Mouse (Mus musculus) embryonic facial prominence, embryonic 14.5 days (tissue): ENCODE data around the gene Senp2. TPM values are rescaled to one million over a fixed set of nuclear protein-coding genes. Genes with fewer than 3 reads are reported as not detected.

Source experiments
- ATAC-seq: fragments of 200-750 bp; cut with Nextera tagmentation; 2 replicates; pipeline ENCODE4 v1.8.0; 2017; ENCODE audit warnings: low read depth, moderate number of reproducible peaks, moderate TSS enrichment
- DNase-seq: peaks from one replicate; pipeline ENCODE4 v3.0.0-alpha.2; 2015; ENCODE audit warnings: low spot score
- H3K27ac ChIP-seq: fragments of 300-500 bp; sonication (generic); replicated peaks from 2 replicates; pipeline ENCODE4 v1.5.1; 2014; ENCODE audit warnings: low read depth, mild to moderate bottlenecking, low read length, moderate library complexity
- H3K27me3 ChIP-seq: fragments of 300-500 bp; sonication (generic); replicated peaks from 2 replicates; pipeline ENCODE4 v1.6.1; 2014; ENCODE audit warnings: low read length; ENCODE audit not compliant: control insufficient read depth, insufficient read depth
- H3K36me3 ChIP-seq: fragments of 300-500 bp; sonication (generic); 2 replicates; pipeline ENCODE4 v1.6.1; 2014; ENCODE audit warnings: low read length, mixed read lengths; ENCODE audit not compliant: control insufficient read depth, insufficient read depth
- H3K4me1 ChIP-seq: fragments of 300-500 bp; sonication (generic); 2 replicates; pipeline ENCODE4 v1.6.1; 2014; ENCODE audit warnings: antibody characterized with exemption, low read length; ENCODE audit not compliant: control insufficient read depth, insufficient read depth
- H3K4me2 ChIP-seq: fragments of 300-500 bp; sonication (generic); 2 replicates; pipeline ENCODE4 v1.6.1; 2014; ENCODE audit warnings: low read depth, mild to moderate bottlenecking, low read length, moderate library complexity, mixed read lengths
- H3K4me3 ChIP-seq: fragments of 300-500 bp; sonication (generic); 2 replicates; pipeline ENCODE4 v1.5.1; 2014; ENCODE audit warnings: low read depth, mild to moderate bottlenecking, low read length
- H3K9ac ChIP-seq: fragments of 300-500 bp; sonication (generic); 2 replicates; pipeline ENCODE4 v1.6.1; 2014; ENCODE audit warnings: low read depth, mild to moderate bottlenecking, low read length, moderate library complexity, mixed read lengths
- H3K9me3 ChIP-seq: fragments of 300-500 bp; sonication (generic); 2 replicates; pipeline ENCODE4 v1.6.1; 2016; ENCODE audit warnings: low read length; ENCODE audit not compliant: control insufficient read depth
- WGBS: fragments of 180-500 bp; shearing (Covaris S2); extraction: QIAGEN DNeasy Blood & Tissue Kit; methylation state at CpG from one replicate; pipeline ENCODE4 v1.1.7; 2014; 5-methylcytosine and 5-hydroxymethylcytosine counted together
- polyA plus RNA-seq: library from polyadenylated mRNA; unstranded; fragments of >200 nt; fragmentation: Nextera tagmentation; extraction: Ambion mirVana; gene quantifications from 2 replicates; pipeline ENCODE4 v1.2.1, GENCODE M21; 2014

Senp2 gene
- polyA plus RNA-seq, 1 experiment from 2014 or later = 44.4 TPM

DNA sequence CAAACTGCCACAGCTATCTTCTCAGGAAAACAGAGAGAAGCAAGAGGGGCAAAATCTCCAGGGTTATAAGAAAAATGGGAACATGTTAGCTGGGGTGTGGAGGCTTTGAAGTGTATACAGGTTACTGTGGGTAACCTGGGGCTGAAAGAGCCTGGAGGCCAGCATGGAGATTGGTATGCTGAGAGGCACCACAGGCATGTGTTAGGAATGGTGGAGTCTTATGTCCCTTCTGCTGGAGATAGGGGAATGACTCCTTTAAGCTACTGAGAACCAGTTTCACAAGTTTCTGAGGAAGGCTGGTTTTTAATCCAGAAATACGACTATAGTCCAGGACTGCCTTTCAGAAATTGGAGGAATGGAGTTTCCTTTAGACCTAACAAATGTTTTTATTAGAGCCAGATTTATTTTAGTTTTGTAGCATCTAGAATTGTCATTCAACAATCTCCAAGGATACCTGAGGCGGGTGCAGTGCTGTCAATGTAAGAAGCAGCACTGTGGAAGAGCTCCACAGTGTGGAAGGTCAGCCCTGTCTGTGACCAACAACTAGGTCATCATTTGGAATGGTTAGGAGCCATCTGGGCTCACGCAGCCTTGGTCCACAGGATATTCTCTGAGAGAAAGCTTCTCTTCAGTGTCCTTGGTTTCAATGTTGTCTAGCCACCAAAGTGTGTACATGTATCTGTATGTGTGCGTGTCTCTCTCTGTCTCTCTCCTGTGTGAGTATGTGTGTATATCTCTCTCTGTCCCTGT, 9.2 kb upstream of the Senp2 start:
- no peaks in the 10 kb centered on the region for H3K9me3 ChIP-seq
- no peaks in the 10 kb centered on the region for H3K36me3 ChIP-seq
- no peak overlapping the region for H3K9ac ChIP-seq
- H3K4me3 ChIP-seq = no peak overlapping the region
- 76% methylated on average over 4 of the region's 4 CpGs for WGBS
- no peak overlapping the region for H3K27ac ChIP-seq
- no peaks in the 10 kb centered on the region for H3K4me1 ChIP-seq
- no peak overlapping the region for H3K4me2 ChIP-seq
- peak; percentile 26 for DNase-seq
- ATAC-seq = no peak
- H3K27me3 ChIP-seq = no peaks in the 10 kb centered on the region

DNA sequence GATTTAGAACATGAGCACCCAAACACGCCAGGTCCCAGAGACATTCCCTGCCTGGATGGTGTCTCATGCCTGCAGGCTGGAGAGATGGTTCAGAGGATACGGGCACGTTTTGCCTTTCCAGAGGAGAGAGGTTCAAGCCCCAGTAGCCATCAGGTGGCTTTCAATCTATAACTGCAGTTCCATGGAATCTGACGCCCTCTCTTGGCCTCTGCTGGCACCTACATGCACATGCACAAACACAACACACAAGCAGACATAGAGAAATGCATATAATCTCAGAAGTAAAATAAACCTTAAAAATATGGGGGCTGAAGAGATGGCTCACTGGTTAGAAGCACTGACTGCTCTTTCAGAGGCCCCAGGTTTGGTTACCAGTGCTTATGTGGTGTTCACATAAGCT, 8.1 kb upstream of the Senp2 start:
- Histone ChIP-seq H3K4me3 (no peak overlapping the region), H3K4me2 (no peak overlapping the region), H3K9me3 (no peaks in the 10 kb centered on the region), H3K9ac (no peak overlapping the region), H3K4me1 (no peaks in the 10 kb centered on the region), H3K36me3 (no peaks in the 10 kb centered on the region), H3K27ac (no peak overlapping the region), H3K27me3 (no peaks in the 10 kb centered on the region)
- DNase-seq (no peak), ATAC-seq (no peak)
- WGBS = 70% methylated on average over 4 of the region's 4 CpGs

DNA sequence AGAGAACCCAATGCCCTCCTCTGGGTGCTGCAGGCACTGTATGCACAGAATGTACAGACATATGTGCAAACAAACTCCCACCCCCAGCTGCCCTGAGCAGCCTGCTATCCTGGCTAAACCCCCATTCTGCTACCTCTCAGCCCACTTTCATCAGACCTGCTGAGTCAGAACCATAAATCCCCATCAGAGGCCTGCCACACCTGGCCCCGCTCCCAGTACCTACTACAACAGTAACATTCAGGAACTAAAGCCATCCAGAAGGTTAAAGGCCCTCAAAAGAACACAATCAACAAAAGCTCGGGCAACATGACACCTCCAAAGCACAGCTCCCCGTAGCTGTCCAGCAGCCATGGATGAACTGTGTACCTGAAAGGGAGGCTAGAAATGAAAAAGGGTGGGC, 7.7 kb upstream of the Senp2 start:
- H3K4me1 ChIP-seq = no peaks in the 10 kb centered on the region
- 49% methylated on average over 3 of the region's 3 CpGs for WGBS
- H3K27me3 ChIP-seq = no peaks in the 10 kb centered on the region
- H3K9me3 ChIP-seq = no peaks in the 10 kb centered on the region
- H3K9ac ChIP-seq = no peak overlapping the region
- DNase-seq (peak; percentile 18), ATAC-seq (peak; percentile 70; the same call in 1 of the 2 replicates)
- no peaks in the 10 kb centered on the region for H3K36me3 ChIP-seq
- H3K4me3 ChIP-seq = no peak overlapping the region
- no peak overlapping the region for H3K27ac ChIP-seq
- no peak overlapping the region for H3K4me2 ChIP-seq

DNA sequence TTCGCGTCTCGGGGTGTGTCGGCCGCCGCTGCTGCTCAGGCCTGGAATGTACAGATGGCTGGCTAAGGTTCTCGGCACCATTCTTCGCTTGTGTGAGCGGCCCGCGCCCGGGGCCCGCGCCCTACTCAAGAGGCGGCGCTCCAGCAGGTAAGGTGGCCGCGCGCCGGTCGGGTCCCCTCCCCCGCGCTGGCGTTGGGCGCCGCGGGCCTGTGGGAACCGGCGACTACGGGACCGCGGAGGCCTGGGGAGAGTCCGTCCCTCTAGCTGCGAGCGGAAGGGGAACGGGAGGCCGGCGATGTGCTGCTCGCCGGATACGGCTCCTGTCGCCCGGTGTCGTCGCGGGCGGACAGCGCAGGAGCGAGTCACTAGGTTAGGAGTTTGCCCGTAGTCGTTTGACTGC, 312 bp downstream of the Senp2 start:
- Histone ChIP-seq H3K9ac (peak overlapping the region; percentile 92), H3K36me3 (no peaks in the 10 kb centered on the region), H3K4me1 (no peaks in the 10 kb centered on the region; the same call in 1 of the 2 replicates), H3K9me3 (no peaks in the 10 kb centered on the region), H3K4me2 (peak overlapping the region; percentile 67), H3K4me3 (peak overlapping the region; percentile 92), H3K27me3 (no peaks in the 10 kb centered on the region), H3K27ac (peak overlapping the region; percentile 77; the same call in 1 of the 2 replicates)
- DNase-seq (no peak), ATAC-seq (peak; percentile 51)
- under 1% methylated on average over 21 of the region's 51 CpGs for WGBS

DNA sequence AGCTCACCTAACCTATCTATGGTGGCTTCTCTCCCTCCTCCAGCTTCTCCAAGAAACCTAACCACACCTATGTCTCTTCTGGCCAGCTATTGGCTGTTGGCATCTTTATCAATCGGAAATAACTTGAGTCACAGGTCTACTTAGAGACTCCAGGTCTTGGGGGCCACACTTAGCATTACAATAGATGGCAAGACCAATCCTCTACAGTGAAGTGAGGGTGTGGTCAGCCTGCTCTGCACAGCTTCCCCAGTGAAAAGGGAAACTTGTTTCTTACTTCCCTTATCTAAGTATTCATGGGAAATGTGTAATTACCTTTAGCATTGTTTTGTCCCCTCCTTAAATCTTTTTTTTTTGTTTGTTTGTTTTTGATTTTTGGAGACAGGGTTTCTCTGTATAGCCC, 6.3 kb downstream of the Senp2 start:
- no peak overlapping the region for H3K4me2 ChIP-seq
- peaks cover 50% of the 10 kb centered on the region for H3K36me3 ChIP-seq
- H3K4me3 ChIP-seq = no peak overlapping the region
- H3K9ac ChIP-seq = no peak overlapping the region
- H3K27ac ChIP-seq = no peak overlapping the region
- WGBS = 89% methylated on average over 1 of the region's 1 CpGs
- no peaks in the 10 kb centered on the region for H3K9me3 ChIP-seq
- no peak for ATAC-seq
- H3K27me3 ChIP-seq = no peaks in the 10 kb centered on the region
- H3K4me1 ChIP-seq = no peaks in the 10 kb centered on the region
- no peak for DNase-seq

DNA sequence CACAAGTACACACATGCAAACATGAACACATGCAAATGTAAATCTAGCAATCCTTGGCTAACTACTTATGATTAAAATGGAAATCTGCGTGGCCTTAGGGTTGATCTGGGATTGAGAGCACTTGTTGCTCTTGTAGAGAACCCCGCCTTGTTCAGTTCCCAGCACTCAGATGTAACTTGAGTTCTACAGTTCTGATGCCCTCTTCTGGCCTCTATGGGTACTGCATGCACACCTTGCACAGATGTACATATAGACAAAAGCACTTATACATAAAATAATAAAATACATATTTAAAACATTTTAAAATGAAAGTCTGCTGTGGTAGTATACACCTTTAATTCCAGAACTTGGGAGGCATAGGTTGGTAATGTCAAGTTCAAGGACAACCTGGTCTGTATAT, 12.8 kb downstream of the Senp2 start:
- peaks cover 82% of the 10 kb centered on the region for H3K36me3 ChIP-seq
- DNase-seq (no peak), ATAC-seq (no peak)
- H3K9ac ChIP-seq = no peak overlapping the region
- no peaks in the 10 kb centered on the region for H3K4me1 ChIP-seq
- no peak overlapping the region for H3K4me2 ChIP-seq
- H3K27me3 ChIP-seq = no peaks in the 10 kb centered on the region
- peaks cover 7% of the 10 kb centered on the region for H3K9me3 ChIP-seq
- 98% methylated on average over 2 of the region's 2 CpGs for WGBS
- H3K27ac ChIP-seq = no peak overlapping the region
- H3K4me3 ChIP-seq = no peak overlapping the region

DNA sequence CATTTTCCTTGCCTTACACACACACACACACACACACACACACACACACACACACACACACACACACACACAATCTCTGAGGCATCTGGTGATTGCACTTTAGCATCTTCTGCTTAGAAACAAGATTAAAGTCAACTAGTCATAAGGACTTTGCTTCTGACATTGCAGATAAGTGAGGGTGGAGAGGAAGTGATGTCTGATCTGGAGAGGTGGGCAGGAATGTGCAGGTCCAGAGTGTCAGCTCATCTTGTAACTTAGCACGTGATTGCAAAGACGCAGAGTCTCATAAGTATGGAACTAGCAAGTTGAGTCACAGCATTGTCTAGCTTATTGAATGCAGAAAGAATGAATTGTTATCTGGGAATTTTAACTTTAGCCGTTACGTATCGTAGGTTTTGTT, 18.2 kb downstream of the Senp2 start:
- no peak for DNase-seq
- H3K36me3 ChIP-seq = peaks cover 92% of the 10 kb centered on the region
- H3K27me3 ChIP-seq = no peaks in the 10 kb centered on the region
- WGBS = 95% methylated on average over 5 of the region's 5 CpGs
- no peak overlapping the region for H3K4me2 ChIP-seq
- H3K4me3 ChIP-seq = no peak overlapping the region
- no peaks in the 10 kb centered on the region for H3K9me3 ChIP-seq
- ATAC-seq = no peak
- no peak overlapping the region for H3K9ac ChIP-seq
- H3K4me1 ChIP-seq = no peaks in the 10 kb centered on the region
- no peak overlapping the region for H3K27ac ChIP-seq

DNA sequence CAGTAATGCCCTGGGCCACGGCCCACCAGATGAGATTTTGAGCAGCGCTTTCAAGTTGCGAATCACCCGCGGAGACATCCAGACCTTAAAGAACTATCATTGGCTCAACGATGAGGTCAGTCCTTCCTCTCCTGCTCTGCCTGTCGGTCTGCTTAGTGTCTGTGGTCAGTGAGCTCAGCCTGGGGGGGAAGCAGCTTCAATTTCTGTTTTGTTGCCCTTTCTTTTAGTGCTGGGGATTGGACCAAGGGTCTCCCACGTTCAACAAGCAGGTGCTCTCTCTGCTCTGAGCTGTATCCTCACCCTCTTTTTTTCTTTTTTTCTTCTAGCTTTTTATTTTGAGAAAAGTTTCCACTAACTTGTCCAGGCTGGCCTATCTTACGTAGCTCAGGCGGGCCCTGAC, 29.3 kb downstream of the Senp2 start:
- no peak for ATAC-seq
- H3K9me3 ChIP-seq = no peaks in the 10 kb centered on the region
- WGBS = 83% methylated on average over 10 of the region's 10 CpGs
- H3K9ac ChIP-seq = no peak overlapping the region
- H3K4me3 ChIP-seq = no peak overlapping the region
- H3K4me2 ChIP-seq = no peak overlapping the region
- H3K27ac ChIP-seq = no peak overlapping the region
- H3K27me3 ChIP-seq = no peaks in the 10 kb centered on the region
- no peaks in the 10 kb centered on the region for H3K4me1 ChIP-seq
- DNase-seq = no peak
- peaks cover 66% of the 10 kb centered on the region for H3K36me3 ChIP-seq

DNA sequence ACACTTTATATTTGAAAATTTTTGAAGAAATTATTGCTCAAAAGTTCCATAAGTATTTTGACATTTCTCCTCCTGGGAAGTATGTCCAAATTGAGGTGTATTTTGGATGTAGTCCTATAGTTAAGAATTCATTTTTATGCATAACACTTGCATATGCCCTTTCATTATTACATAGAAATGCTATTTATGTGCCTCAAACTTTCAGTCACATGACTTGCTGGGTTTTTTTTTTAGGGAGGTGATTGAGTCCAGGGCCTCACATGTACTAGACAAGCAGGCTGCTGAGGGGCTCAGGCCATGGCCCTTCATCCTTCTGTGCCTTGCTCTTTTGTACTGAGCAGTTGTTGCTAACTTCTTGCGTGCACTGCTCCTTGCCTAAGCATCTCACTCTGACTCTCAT, 30.7 kb downstream of the Senp2 start:
- Histone ChIP-seq H3K4me3 (no peak overlapping the region), H3K27me3 (no peaks in the 10 kb centered on the region), H3K9ac (no peak overlapping the region), H3K4me1 (no peaks in the 10 kb centered on the region), H3K9me3 (no peaks in the 10 kb centered on the region), H3K4me2 (no peak overlapping the region), H3K27ac (no peak overlapping the region), H3K36me3 (peaks cover 80% of the 10 kb centered on the region)
- DNase-seq (no peak), ATAC-seq (no peak)
- 93% methylated on average over 1 of the region's 1 CpGs for WGBS
